Comparison of ENCODE assay signal across 21 mouse cellular contexts in genomic region chr8:124259146-124259545, GRCm38 (mm10). TPM values are rescaled to one million over a fixed set of nuclear protein-coding genes. Genes with fewer than 3 reads are reported as not detected.
DNase-seq lines count a peak whose midpoint lies in the region; ATAC-seq lines count a peak whose summit lies in the region.
"Had no signal": no experiment of that assay in that cellular context is flagged by ENCODE, and none has a peak within 500 bp of the region (broad histone marks: within the 10 kb centered on the region; RNA-seq: fewer than 3 reads in every experiment).

No protein-coding gene starts in this region.

- no peaks in the 10 kb centered on the region for H3K9me3 ChIP-seq in megakaryocyte, embryonic 14.5 days
- H3K9me3 ChIP-seq: embryonic facial prominence, embryonic 13.5 days; heart, embryonic 13.5 days; hindbrain, embryonic 12.5 days; intestine, embryonic 15.5 days had no signal

- intact Hi-C loops in left cerebral cortex, postnatal 10 days (cut with DNase I) = no loop called here

- peak overlapping the region; percentile 83 for H3K4me3 ChIP-seq in megakaryocyte, embryonic 14.5 days (replicated peaks)
- H3K4me3 ChIP-seq: embryonic facial prominence, embryonic 13.5 days; heart, embryonic 13.5 days; hindbrain, embryonic 12.5 days; intestine, embryonic 15.5 days had no signal

- peaks cover 100% of the 10 kb centered on the region for H3K4me1 ChIP-seq in megakaryocyte, embryonic 14.5 days

- no peaks in the 10 kb centered on the region for H3K27me3 ChIP-seq in megakaryocyte, embryonic 14.5 days (replicated peaks)
- H3K27me3 ChIP-seq: embryonic facial prominence, embryonic 13.5 days; heart, embryonic 13.5 days; hindbrain, embryonic 12.5 days; intestine, embryonic 15.5 days had no signal

- peaks cover 85% of the 10 kb centered on the region for H3K36me3 ChIP-seq in megakaryocyte, embryonic 14.5 days (replicated peaks; ENCODE audit: low read length)
- H3K36me3 ChIP-seq: hindbrain, embryonic 12.5 days; intestine, embryonic 15.5 days had no signal

- ATAC-seq in megakaryocyte, adult 5-6 weeks (ENCODE audit: poor library complexity, severe bottlenecking) = no peak
- ATAC-seq in inflammation-experienced regulatory T-cells, adult 6 months = peak; percentile 35
- ATAC-seq: forebrain, embryonic 14.5 days; hindbrain, embryonic 16.5 days; intestine, embryonic 15.5 days had no signal

- peak; percentile 49 for DNase-seq in CD4-positive helper T cell, adult 2 months (ENCODE audit: low read depth, low spot score)
- DNase-seq in NIH3T3 (ENCODE audit: low read depth) = peak; percentile 44
- DNase-seq in left cerebral cortex, postnatal 10 days (ENCODE audit: extremely low spot score in 1 of 2, low spot score in 2 of 2) = no peak
- no peak for DNase-seq in embryo, embryonic 9.5 days (ENCODE audit: extremely low spot score)
- no peak for DNase-seq in layer of hippocampus, postnatal 25 days (ENCODE audit: extremely low spot score in 1 of 2, low spot score in 1 of 2)
- DNase-seq: adrenal gland, postnatal 14 days; cerebellum, adult 2 months; cerebellum, postnatal 14 days; gastrocnemius, postnatal 36 days; heart, adult 11 months; heart, postnatal 4 days; kidney, adult 18-20 months had no signal

RNA-seq across cellular contexts. Expression of gene Galnt2, which starts 28.0 kb away (rescaled TPM):
- 55.0 and 143 TPM in 2 replicates for polyA plus RNA-seq in megakaryocyte, embryonic 14.5 days (2012; ENCODE audit: insufficient read depth, low replicate concordance)
- total RNA-seq in megakaryocyte, adult 5-6 weeks (2015) = 31.3 and 61.1 TPM in 2 replicates
- 15.5 and 20.4 TPM in 2 replicates for total RNA-seq in megakaryocyte, adult 5-6 weeks (2017)
- polyA plus RNA-seq in inflammation-experienced regulatory T-cells, adult 6 months (2017; shearing (Covaris generic)) = 10 to 100 TPM; 14.8 to 39.1 (median 20.4) TPM
- 10 to 100 TPM; 86.0 to 91.2 TPM for total RNA-seq in left cerebral cortex, postnatal 10 days (2021)
- 10 to 100 TPM; 35.5 to 45.9 TPM for total RNA-seq in layer of hippocampus, postnatal 25 days (2021)

Comparison
In these comparisons a context has a peak if more than half of its experiments do, and no peak if none do; other contexts are left out.
1. DNase-seq: peak in CD4-positive helper T cell, adult 2 months (single experiment) and NIH3T3 (single experiment); none in left cerebral cortex, postnatal 10 days (0 of 2), embryo, embryonic 9.5 days (single experiment) and layer of hippocampus, postnatal 25 days (0 of 2).